22 mouse cellular contexts compared by ENCODE assay signal in the genomic region with DNA sequence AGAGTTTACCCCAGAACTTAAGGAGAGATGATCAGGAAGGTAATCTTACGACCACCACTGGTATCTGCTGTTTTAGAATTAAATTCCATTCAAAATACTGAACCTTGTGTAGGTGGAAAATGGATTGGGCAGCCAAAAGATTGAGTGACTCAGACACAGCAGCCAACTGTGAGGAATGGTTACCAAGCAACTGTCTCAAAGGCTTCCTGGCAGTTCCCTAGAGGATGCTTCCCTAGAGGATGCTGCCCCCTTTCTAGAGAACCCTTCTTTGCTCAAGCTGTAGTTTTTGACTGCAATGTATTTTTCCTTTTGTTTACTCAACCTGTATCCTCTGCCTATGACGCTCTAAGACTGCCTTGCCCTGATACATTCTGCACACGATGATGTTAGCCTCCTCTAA.
A peak's percentile ranks its signal among the peaks of the same experiment; 100 is the strongest.
DNase-seq lines count a peak whose midpoint lies in the region; ATAC-seq lines count a peak whose summit lies in the region.
"Had no signal": no experiment of that assay in that cellular context is flagged by ENCODE, and none has a peak within 500 bp of the region (broad histone marks: within the 10 kb centered on the region; RNA-seq: fewer than 3 reads in every experiment).

No protein-coding gene starts in this region.

- no peak overlapping the region for H3K4me2 ChIP-seq in midbrain, embryonic 11.5 days
- H3K4me2 ChIP-seq in midbrain, embryonic 16.5 days (ENCODE audit: low read length): no peak overlapping the region
- H3K4me2 ChIP-seq in forebrain, embryonic 16.5 days (ENCODE audit: low read length): no peak overlapping the region
- H3K4me2 ChIP-seq: heart, embryonic 11.5 days; hindbrain, embryonic 15.5 days; kidney, embryonic 15.5 days; limb, embryonic 15.5 days; midbrain, embryonic 15.5 days had no signal

- no peak overlapping the region for H3K9ac ChIP-seq in midbrain, embryonic 11.5 days (ENCODE audit: low read length)
- H3K9ac ChIP-seq in midbrain, embryonic 16.5 days (ENCODE audit: low read depth, low read length): no peak overlapping the region
- H3K9ac ChIP-seq in forebrain, embryonic 16.5 days (replicated peaks; ENCODE audit: low read depth, low read length): no peak overlapping the region
- H3K9ac ChIP-seq: hindbrain, embryonic 15.5 days; kidney, embryonic 15.5 days; limb, embryonic 15.5 days; midbrain, embryonic 15.5 days had no signal

- H3K4me3 ChIP-seq in midbrain, embryonic 11.5 days (ENCODE audit: low read depth, low read length): no peak overlapping the region
- H3K4me3 ChIP-seq in midbrain, embryonic 16.5 days (ENCODE audit: low read depth, low read length): no peak overlapping the region
- no peak overlapping the region for H3K4me3 ChIP-seq in forebrain, embryonic 16.5 days (replicated peaks; ENCODE audit: low read length)
- H3K4me3 ChIP-seq: hindbrain, embryonic 15.5 days; kidney, embryonic 15.5 days; limb, embryonic 15.5 days; midbrain, embryonic 15.5 days had no signal

- 76% methylated on average over 3 of the region's 3 CpGs for WGBS in midbrain, embryonic 11.5 days
- WGBS in midbrain, embryonic 16.5 days: 83% methylated on average over 3 of the region's 3 CpGs
- WGBS in forebrain, embryonic 16.5 days: 88% methylated on average over 3 of the region's 3 CpGs

- H3K36me3 ChIP-seq in midbrain, embryonic 11.5 days (ENCODE audit: control insufficient read depth, insufficient read depth, low read length): no peaks in the 10 kb centered on the region
- H3K36me3 ChIP-seq in midbrain, embryonic 16.5 days (ENCODE audit: control insufficient read depth, insufficient read depth, low read length): no peaks in the 10 kb centered on the region
- no peaks in the 10 kb centered on the region for H3K36me3 ChIP-seq in forebrain, embryonic 16.5 days (ENCODE audit: control insufficient read depth, insufficient read depth)
- H3K36me3 ChIP-seq: hindbrain, embryonic 15.5 days; kidney, embryonic 15.5 days; limb, embryonic 15.5 days; midbrain, embryonic 15.5 days had no signal

- no peaks in the 10 kb centered on the region for H3K27me3 ChIP-seq in midbrain, embryonic 11.5 days (ENCODE audit: control insufficient read depth, insufficient read depth, low read length)
- H3K27me3 ChIP-seq in midbrain, embryonic 16.5 days (ENCODE audit: control insufficient read depth, insufficient read depth, low read depth, low read length): no peaks in the 10 kb centered on the region
- no peaks in the 10 kb centered on the region for H3K27me3 ChIP-seq in forebrain, embryonic 16.5 days (replicated peaks; ENCODE audit: control insufficient read depth, insufficient read depth, low read length)
- H3K27me3 ChIP-seq: CH12.LX; hindbrain, embryonic 15.5 days; kidney, embryonic 15.5 days; limb, embryonic 15.5 days; midbrain, embryonic 15.5 days had no signal

- no peaks in the 10 kb centered on the region for H3K9me3 ChIP-seq in midbrain, embryonic 11.5 days (ENCODE audit: control insufficient read depth, low read length)
- H3K9me3 ChIP-seq in midbrain, embryonic 16.5 days (replicated peaks; ENCODE audit: control insufficient read depth, low read length, poor library complexity, severe bottlenecking): no peaks in the 10 kb centered on the region
- H3K9me3 ChIP-seq in forebrain, embryonic 16.5 days (ENCODE audit: control insufficient read depth, low read length): no peaks in the 10 kb centered on the region
- H3K9me3 ChIP-seq: hindbrain, embryonic 15.5 days; kidney, embryonic 15.5 days; limb, embryonic 15.5 days; midbrain, embryonic 15.5 days had no signal

- H3K4me1 ChIP-seq in midbrain, embryonic 11.5 days (ENCODE audit: control insufficient read depth, insufficient read depth, low read length): no peaks in the 10 kb centered on the region
- H3K4me1 ChIP-seq in midbrain, embryonic 16.5 days (ENCODE audit: control insufficient read depth, insufficient read depth, low read length): no peaks in the 10 kb centered on the region
- no peaks in the 10 kb centered on the region for H3K4me1 ChIP-seq in forebrain, embryonic 16.5 days (replicated peaks; ENCODE audit: control insufficient read depth, insufficient read depth, low read length)
- H3K4me1 ChIP-seq: hindbrain, embryonic 15.5 days; kidney, embryonic 15.5 days; limb, embryonic 15.5 days; midbrain, embryonic 15.5 days had no signal

- peak; percentile 46; the same call in 1 of the 2 replicates for ATAC-seq in midbrain, embryonic 11.5 days (ENCODE audit: low FRiP score)
- ATAC-seq in midbrain, embryonic 16.5 days: no peak
- ATAC-seq in forebrain, embryonic 16.5 days: no peak
- ATAC-seq: intestine, embryonic 16.5 days; midbrain, embryonic 15.5 days had no signal

- no peak overlapping the region for H3K27ac ChIP-seq in midbrain, embryonic 11.5 days (ENCODE audit: low read depth, low read length)
- no peak overlapping the region for H3K27ac ChIP-seq in midbrain, embryonic 16.5 days (ENCODE audit: low read length)
- H3K27ac ChIP-seq in forebrain, embryonic 16.5 days (ENCODE audit: low read length): no peak overlapping the region
- H3K27ac ChIP-seq: hindbrain, embryonic 15.5 days; kidney, embryonic 15.5 days; limb, embryonic 15.5 days; midbrain, embryonic 15.5 days; stomach, postnatal 0 days had no signal

- DNase-seq in frontal cortex, adult 2 months (ENCODE audit: extremely low spot score in 1 of 2, low spot score in 1 of 2): peak; percentile 38 to 64
- DNase-seq in frontal cortex, postnatal 14 days (ENCODE audit: low spot score in 2 of 2): no peak
- no peak for DNase-seq in midbrain, embryonic 11.5 days (ENCODE audit: low spot score, missing footprints)
- peak; percentile 43 to 46 for DNase-seq in layer of hippocampus, adult 8-10 months (ENCODE audit: low spot score in 2 of 2)
- peak; percentile 14 for DNase-seq in right cerebral cortex, postnatal 25 days
- DNase-seq in yolk sac, embryonic 10.5 days (ENCODE audit: low spot score): no peak
- DNase-seq: adrenal gland, postnatal 10 days; cerebellum, adult 18-20 months; cerebellum, postnatal 36 days; heart, postnatal 14 days; lung, postnatal 10 days; thymus, postnatal 25 days had no signal

Comparison
In these comparisons a context has a peak if more than half of its experiments do, and no peak if none do; other contexts are left out.
1. DNase-seq: peak in frontal cortex, adult 2 months (2 of 2), layer of hippocampus, adult 8-10 months (2 of 2) and right cerebral cortex, postnatal 25 days (single experiment); none in frontal cortex, postnatal 14 days (0 of 2), midbrain, embryonic 11.5 days (single experiment) and yolk sac, embryonic 10.5 days (single experiment).